Mouse (Mus musculus) heart, adult 2 months (tissue): ENCODE measurements around the gene Trpc2. TPM values are rescaled to one million over a fixed set of nuclear protein-coding genes. Genes with fewer than 3 reads are reported as not detected.

Experiments used
- DNase-seq, 2 experiments: peaks; one replicate each; pipeline ENCODE4 v3.0.0; 2021
- H3K27ac ChIP-seq: fragments of 200-600 bp; 2 replicates; pipeline ENCODE4 v1.8.1; 2022
- H3K27me3 ChIP-seq: fragments of 200-500 bp; 2 replicates; pipeline ENCODE4 v1.6.1; 2012; ENCODE audit warnings: mild to moderate bottlenecking, low read length, inconsistent platforms, mixed read lengths; ENCODE audit not compliant: control insufficient read depth, insufficient read depth
- H3K36me3 ChIP-seq: fragments of 200-500 bp; 2 replicates; pipeline ENCODE4 v1.6.1; 2012; ENCODE audit warnings: low read length, inconsistent platforms; ENCODE audit not compliant: control insufficient read depth, insufficient read depth
- H3K4me1 ChIP-seq: fragments of 200-500 bp; 2 replicates; pipeline ENCODE4 v1.6.1; 2011; ENCODE audit warnings: low read length; ENCODE audit not compliant: control insufficient read depth, insufficient read depth
- H3K4me3 ChIP-seq: fragments of 200-600 bp; 2 replicates; pipeline ENCODE4 v1.8.1; 2022
- H3K79me2 ChIP-seq: fragments of 200-500 bp; replicated peaks from 2 replicates; pipeline ENCODE4 v1.6.1; 2012; ENCODE audit warnings: mild to moderate bottlenecking, inconsistent platforms, low read length, moderate library complexity, mixed read lengths; ENCODE audit not compliant: control insufficient read depth, insufficient read depth
- H3K9ac ChIP-seq: fragments of 200-500 bp; 2 replicates; pipeline ENCODE4 v1.6.1; 2012; ENCODE audit warnings: low read depth, mild to moderate bottlenecking, control low read depth, inconsistent platforms, low read length, mixed read lengths
- CTCF ChIP-seq: fragments of 200-600 bp; IDR thresholded peaks from 2 replicates; pipeline ENCODE4 v1.8.1; 2022; ENCODE audit warnings: antibody characterized with exemption, mild to moderate bottlenecking, moderate library complexity
- EP300 ChIP-seq: fragments of 200-500 bp; IDR thresholded peaks from 2 replicates; pipeline ENCODE4 v1.6.1; 2011; ENCODE audit warnings: low read depth, low read length, control low read depth; ENCODE audit not compliant: insufficient read depth
- POLR2A ChIP-seq: fragments of 200-500 bp; IDR thresholded peaks from 2 replicates; pipeline ENCODE4 v1.6.1; 2011; ENCODE audit warnings: mild to moderate bottlenecking, low read depth, low read length, control low read depth; ENCODE audit not compliant: insufficient read depth
- WGBS: fragments of 180-500 bp; shearing (Covaris S2); methylation state at CpG from one replicate; pipeline ENCODE4 v1.1.7; 2018; 5-methylcytosine and 5-hydroxymethylcytosine counted together
- intact Hi-C: fragments of 180-260 bp; cut with DNase I; formaldehyde crosslinking; loops from one replicate; pipeline ENCODE4 v1.15.1; 2025
- polyA plus RNA-seq: library from polyadenylated mRNA; depleted of rRNA; stranded (reverse); fragments of >200 nt; gene quantifications from 2 replicates; pipeline ENCODE4 v1.2.3, GENCODE M21; 2012
- total RNA-seq, 2 experiments: library from RNA; stranded (reverse); gene quantifications; 2 replicates each; pipeline ENCODE4 v1.2.3; 2021

The Trpc2 gene
- total and polyA plus RNA-seq, 3 experiments: 0.23 to 1.2 TPM; not detected in 1

DNA sequence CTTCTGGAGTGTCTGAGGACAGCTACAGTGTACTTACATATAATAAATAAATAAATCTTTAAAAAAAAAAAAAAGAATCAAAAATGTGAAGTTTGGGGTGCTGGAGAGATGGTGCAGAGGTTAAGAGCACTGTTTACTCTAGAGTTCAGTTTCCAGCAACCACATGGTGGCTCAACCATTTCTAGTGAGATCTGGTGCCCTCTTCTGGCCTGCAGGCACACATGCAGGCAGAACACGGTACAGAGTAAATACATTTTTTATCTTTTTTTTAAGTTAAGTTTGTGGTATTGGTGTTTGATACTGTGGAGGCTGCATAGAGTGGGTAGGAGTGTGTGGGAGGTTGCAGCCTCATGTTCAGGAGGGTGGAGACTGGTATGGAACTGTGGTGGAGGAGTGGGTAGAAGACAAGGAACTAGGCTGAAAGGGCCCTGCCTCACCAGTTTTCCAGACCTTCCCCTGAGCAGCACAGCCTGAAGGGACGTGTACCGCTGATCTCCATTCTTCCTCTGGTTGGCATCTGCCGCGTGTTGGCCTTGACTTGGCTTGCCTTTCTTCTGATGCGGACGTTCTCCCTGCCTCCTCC, 6.1 kb upstream of the Trpc2 start:
- H3K27me3 ChIP-seq: no peaks in the 10 kb centered on the region
- intact Hi-C loops: loop anchor here (2.0 to 5.0 kb wide), 4 partner anchors 80 to 420 kb away; partner anchors contain the start of genes Lrrc51 and Numa1
- no peak for DNase-seq
- no peaks in the 10 kb centered on the region for H3K4me1 ChIP-seq
- H3K27ac ChIP-seq: no peak overlapping the region
- no peaks in the 10 kb centered on the region for H3K79me2 ChIP-seq
- no peak for TF ChIP-seq POLR2A
- peak; percentile 75 for TF ChIP-seq CTCF
- no peak overlapping the region for H3K4me3 ChIP-seq
- no peaks in the 10 kb centered on the region for H3K36me3 ChIP-seq
- WGBS: 80% methylated on average over 7 of the region's 7 CpGs
- H3K9ac ChIP-seq: no peak overlapping the region

DNA sequence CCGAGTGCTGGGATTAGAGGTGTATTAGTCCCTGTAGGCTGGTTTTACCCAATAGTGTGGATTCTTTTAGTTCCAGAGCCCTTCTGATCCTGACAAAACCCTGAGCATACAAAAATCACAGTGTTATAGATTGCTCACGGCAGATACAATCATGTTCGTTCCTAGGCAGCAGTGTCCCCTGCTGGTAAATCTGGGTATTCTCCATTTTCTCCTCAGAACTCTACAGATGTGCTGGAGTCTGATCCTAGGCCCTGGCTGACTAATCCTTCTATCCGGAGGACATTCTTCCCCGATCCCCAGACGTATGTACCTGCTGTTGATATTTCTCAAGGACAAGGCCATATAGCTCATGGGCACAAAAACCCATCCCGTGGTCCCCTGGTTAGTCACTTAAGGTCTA, 4.4 kb upstream of the Trpc2 start:
- intact Hi-C loops: loop anchor here (5.0 kb wide), 3 partner anchors 81 to 421 kb away; partner anchors contain the start of genes Lrrc51 and Numa1

DNA sequence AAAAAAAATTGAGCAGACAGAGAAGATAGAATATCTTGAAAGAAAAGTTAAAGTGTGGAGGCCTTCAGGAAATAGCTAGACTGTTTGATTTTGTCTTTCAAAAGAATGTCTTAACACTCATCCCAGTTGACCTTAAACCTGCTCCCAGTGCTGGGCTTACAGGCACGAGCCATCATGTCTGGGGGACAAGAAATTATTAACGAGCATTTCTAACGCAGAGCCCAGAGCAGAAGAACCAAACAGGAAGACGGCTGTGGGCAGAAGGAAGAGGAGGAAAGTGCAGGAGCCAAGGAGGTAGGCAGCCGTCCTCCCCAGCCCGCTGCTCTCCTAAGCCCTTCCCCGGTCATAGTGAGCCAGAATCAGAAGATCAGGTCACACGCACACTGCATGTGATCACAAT, 2.6 kb upstream of the Trpc2 start:
- WGBS: 87% methylated on average over 8 of the region's 8 CpGs
- H3K4me1 ChIP-seq: no peaks in the 10 kb centered on the region
- TF ChIP-seq POLR2A (no peak), EP300 (no peak), CTCF (no peak)
- H3K9ac ChIP-seq: no peak overlapping the region
- H3K36me3 ChIP-seq: no peaks in the 10 kb centered on the region
- intact Hi-C loops: no loop called here
- H3K27ac ChIP-seq: no peak overlapping the region
- H3K79me2 ChIP-seq: no peaks in the 10 kb centered on the region
- DNase-seq: no peak
- H3K27me3 ChIP-seq: no peaks in the 10 kb centered on the region
- H3K4me3 ChIP-seq: no peak overlapping the region

More for the DNA sequence above, 4.4 kb upstream of the Trpc2 start:
- Histone ChIP-seq H3K36me3 (no peaks in the 10 kb centered on the region), H3K79me2 (no peaks in the 10 kb centered on the region), H3K9ac (no peak overlapping the region), H3K4me3 (no peak overlapping the region), H3K27me3 (no peaks in the 10 kb centered on the region), H3K27ac (no peak overlapping the region), H3K4me1 (no peaks in the 10 kb centered on the region)
- WGBS: 73% methylated on average over 7 of the region's 7 CpGs
- DNase-seq: no peak
- TF ChIP-seq CTCF: peak; percentile 80
- TF ChIP-seq POLR2A: no peak
- TF ChIP-seq EP300: no peak

DNA sequence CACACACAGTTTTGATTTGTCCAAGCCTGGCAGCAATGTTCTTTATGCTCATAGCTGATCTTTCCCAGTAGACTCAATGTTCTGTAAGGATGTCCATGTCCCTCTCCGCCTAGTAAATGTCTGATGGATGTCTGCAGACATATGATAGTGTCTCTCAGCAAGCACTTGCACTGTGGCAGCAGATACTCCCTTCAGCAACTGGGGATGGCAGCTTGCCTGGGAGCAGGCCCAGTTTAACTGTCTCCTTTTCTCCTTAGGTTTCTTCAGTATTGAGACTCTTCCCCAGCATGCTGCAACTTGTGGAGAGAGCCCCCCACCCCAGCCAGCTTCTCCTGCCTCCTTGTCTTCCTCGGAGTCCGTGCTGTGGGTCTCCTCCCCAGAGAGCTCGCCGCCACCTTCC, 1.1 kb upstream of the Trpc2 start:
- H3K4me3 ChIP-seq: no peak overlapping the region
- no peaks in the 10 kb centered on the region for H3K79me2 ChIP-seq
- no peaks in the 10 kb centered on the region for H3K27me3 ChIP-seq
- TF ChIP-seq EP300: no peak
- no peak for TF ChIP-seq CTCF
- TF ChIP-seq POLR2A: no peak
- intact Hi-C loops: no loop called here
- H3K9ac ChIP-seq: no peak overlapping the region
- no peak for DNase-seq
- 95% methylated on average over 5 of the region's 5 CpGs for WGBS
- H3K4me1 ChIP-seq: no peaks in the 10 kb centered on the region
- H3K27ac ChIP-seq: no peak overlapping the region
- H3K36me3 ChIP-seq: no peaks in the 10 kb centered on the region

DNA sequence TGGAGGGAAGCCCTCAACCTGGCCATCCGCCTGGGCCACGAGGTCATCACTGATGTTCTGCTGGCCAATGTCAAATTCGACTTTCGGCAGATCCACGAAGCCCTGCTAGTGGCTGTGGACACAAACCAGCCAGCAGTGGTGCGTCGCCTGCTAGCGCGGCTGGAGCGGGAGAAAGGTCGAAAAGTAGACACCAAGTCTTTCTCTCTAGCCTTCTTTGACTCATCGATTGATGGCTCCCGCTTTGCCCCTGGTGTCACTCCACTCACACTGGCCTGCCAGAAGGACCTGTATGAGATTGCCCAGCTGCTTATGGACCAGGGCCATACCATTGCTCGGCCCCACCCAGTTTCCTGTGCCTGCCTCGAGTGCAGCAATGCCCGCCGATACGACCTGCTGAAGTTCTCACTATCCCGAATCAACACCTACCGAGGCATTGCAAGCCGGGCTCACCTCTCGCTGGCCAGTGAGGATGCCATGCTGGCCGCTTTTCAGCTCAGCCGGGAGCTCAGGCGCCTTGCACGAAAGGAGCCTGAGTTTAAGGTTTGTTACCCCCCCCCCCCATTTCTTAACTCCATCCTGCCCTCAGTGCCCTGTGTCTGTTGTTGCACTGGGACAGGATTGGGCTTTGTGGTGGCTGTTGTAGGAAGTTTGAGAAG, 1.3 kb downstream of the Trpc2 start:
- no peaks in the 10 kb centered on the region for H3K36me3 ChIP-seq

DNA sequence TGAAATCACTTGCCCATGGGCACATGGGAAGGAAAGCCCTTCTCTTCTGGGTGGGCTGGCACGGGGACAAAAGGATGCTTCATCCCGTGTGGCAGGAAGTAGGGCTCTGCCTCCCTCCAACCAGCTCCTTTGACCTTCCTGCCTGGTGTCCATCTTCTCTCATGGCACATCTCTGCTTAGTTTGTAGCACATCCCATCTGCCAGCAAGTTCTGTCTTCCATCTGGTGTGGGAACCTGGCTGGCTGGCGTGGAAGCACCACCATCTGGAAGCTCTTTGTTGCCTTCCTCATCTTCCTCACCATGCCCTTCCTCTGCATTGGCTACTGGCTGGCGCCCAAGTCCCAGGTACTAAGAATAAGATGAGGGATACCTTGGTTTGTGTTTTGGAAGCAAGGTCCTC, 4.4 kb downstream of the Trpc2 start:
- no peaks in the 10 kb centered on the region for H3K79me2 ChIP-seq
- no peak overlapping the region for H3K4me3 ChIP-seq
- WGBS: 70% methylated on average over 4 of the region's 4 CpGs
- no peaks in the 10 kb centered on the region for H3K4me1 ChIP-seq
- intact Hi-C loops: no loop called here
- no peaks in the 10 kb centered on the region for H3K27me3 ChIP-seq
- H3K36me3 ChIP-seq: no peaks in the 10 kb centered on the region
- no peak overlapping the region for H3K27ac ChIP-seq
- TF ChIP-seq CTCF (no peak), POLR2A (no peak), EP300 (no peak)
- no peak overlapping the region for H3K9ac ChIP-seq
- DNase-seq: no peak

More for the DNA sequence above, 1.3 kb downstream of the Trpc2 start:
- DNase-seq: no peak
- H3K79me2 ChIP-seq: no peaks in the 10 kb centered on the region
- no peak overlapping the region for H3K27ac ChIP-seq
- 85% methylated on average over 26 of the region's 26 CpGs for WGBS
- no peaks in the 10 kb centered on the region for H3K4me1 ChIP-seq
- intact Hi-C loops: no loop called here
- H3K4me3 ChIP-seq: no peak overlapping the region
- no peaks in the 10 kb centered on the region for H3K27me3 ChIP-seq
- no peak overlapping the region for H3K9ac ChIP-seq
- TF ChIP-seq POLR2A (no peak), EP300 (no peak), CTCF (no peak)
